Mouse (Mus musculus) midbrain, embryonic 16.5 days (tissue): ENCODE data around the gene Ccr10. TPM values are rescaled to one million over a fixed set of nuclear protein-coding genes. Genes with fewer than 3 reads are reported as not detected.

Experiments
- ATAC-seq: fragments of 200-750 bp; cut with Nextera tagmentation; 2 replicates; pipeline ENCODE4 v1.8.0; 2017; ENCODE audit warnings: moderate TSS enrichment
- H3K27ac ChIP-seq: fragments of 300-500 bp; sonication (generic); 2 replicates; pipeline ENCODE4 v1.5.1; 2014; ENCODE audit warnings: mild to moderate bottlenecking, low read length, mixed read lengths
- H3K27me3 ChIP-seq: fragments of 300-500 bp; sonication (generic); 2 replicates; pipeline ENCODE4 v1.6.1; 2014; ENCODE audit warnings: low read depth, low read length, mixed read lengths; ENCODE audit not compliant: control insufficient read depth, insufficient read depth
- H3K36me3 ChIP-seq: fragments of 300-500 bp; sonication (generic); 2 replicates; pipeline ENCODE4 v1.6.1; 2014; ENCODE audit warnings: mild to moderate bottlenecking, low read length, moderate library complexity, mixed read lengths; ENCODE audit not compliant: control insufficient read depth, insufficient read depth
- H3K4me1 ChIP-seq: fragments of 300-500 bp; sonication (generic); 2 replicates; pipeline ENCODE4 v1.6.1; 2014; ENCODE audit warnings: mild to moderate bottlenecking, low read length, mixed read lengths; ENCODE audit not compliant: control insufficient read depth, insufficient read depth
- H3K4me2 ChIP-seq: fragments of 300-500 bp; sonication (generic); 2 replicates; pipeline ENCODE4 v1.6.1; 2014; ENCODE audit warnings: mild to moderate bottlenecking, low read length, mixed read lengths
- H3K4me3 ChIP-seq: fragments of 300-500 bp; sonication (generic); 2 replicates; pipeline ENCODE4 v1.5.1; 2014; ENCODE audit warnings: low read depth, mild to moderate bottlenecking, low read length, moderate library complexity, mixed read lengths
- H3K9ac ChIP-seq: fragments of 300-500 bp; sonication (generic); 2 replicates; pipeline ENCODE4 v1.6.1; 2014; ENCODE audit warnings: low read depth, low read length, mixed read lengths
- H3K9me3 ChIP-seq: fragments of 300-500 bp; sonication (generic); replicated peaks from 2 replicates; pipeline ENCODE4 v1.6.1; 2014; ENCODE audit warnings: mild to moderate bottlenecking, low read length, mixed read lengths; ENCODE audit not compliant: control insufficient read depth, poor library complexity, severe bottlenecking
- WGBS: fragments of 180-500 bp; shearing (Covaris S2); extraction: QIAGEN DNeasy Blood & Tissue Kit; methylation state at CpG from one replicate; pipeline ENCODE4 v1.1.7; 2014; 5-methylcytosine and 5-hydroxymethylcytosine counted together
- polyA plus RNA-seq: library from polyadenylated mRNA; unstranded; fragments of >200 nt; fragmentation: Nextera tagmentation; extraction: Ambion mirVana; gene quantifications from 2 replicates; pipeline ENCODE4 v1.2.1, GENCODE M21; 2015

The Ccr10 gene
- 0.47 and 0.62 TPM in 2 replicates for polyA plus RNA-seq

DNA sequence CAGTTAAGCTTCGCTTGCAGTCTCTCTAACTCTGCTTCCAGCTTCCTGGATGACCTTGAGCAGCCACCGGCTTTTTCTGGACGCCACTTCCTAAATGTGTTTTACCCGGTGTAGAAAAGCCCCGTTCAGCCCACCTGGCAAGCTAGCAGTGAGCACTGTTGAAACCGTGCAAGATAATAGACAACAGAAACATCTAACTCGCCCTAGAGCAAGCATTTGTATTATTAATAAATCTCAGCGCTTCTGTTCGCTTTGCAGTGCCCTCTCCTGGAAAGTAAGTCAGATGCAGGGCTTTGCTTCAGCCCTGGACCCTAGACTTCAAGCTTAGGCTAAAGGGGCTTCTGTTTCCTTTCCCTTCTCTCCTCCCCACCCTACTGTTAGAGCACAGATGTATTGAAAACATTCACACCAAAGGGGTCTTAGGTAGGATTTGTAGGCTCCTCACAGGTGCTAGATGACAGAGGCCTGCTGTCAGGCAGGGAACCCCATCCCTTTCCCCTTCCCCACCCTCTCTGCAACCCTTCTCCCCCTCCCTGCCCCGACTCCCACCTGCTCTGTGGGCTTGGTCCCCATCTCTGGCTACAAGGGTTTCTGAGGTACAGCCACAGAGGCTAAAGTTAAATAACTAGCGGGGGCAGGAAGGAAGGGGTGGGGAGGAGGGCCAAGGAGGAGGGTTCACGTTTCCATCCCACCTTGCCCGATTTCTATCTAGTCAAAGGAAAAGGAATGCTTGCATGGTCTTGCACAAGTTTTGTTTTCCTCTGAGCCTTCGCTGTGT is at the start of gene Ccr10:
Gene Ccr10, minus strand, starts transcription at position 593 of the 778 bp plus-strand sequence.
- Histone ChIP-seq H3K9me3 (no peaks in the 10 kb centered on the region), H3K27ac (peak within 1 kb of the TSS; percentile 73), H3K36me3 (no peaks in the 10 kb centered on the region), H3K9ac (peak within 1 kb of the TSS; percentile 75), H3K4me1 (peaks cover 51% of the 10 kb centered on the region), H3K4me2 (peak within 1 kb of the TSS; percentile 74), H3K27me3 (peaks cover 18% of the 10 kb centered on the region; the same call in 1 of the 2 replicates), H3K4me3 (peak within 1 kb of the TSS; percentile 51)
- no peak for ATAC-seq
- 18% methylated on average over 14 of the region's 14 CpGs for WGBS

DNA sequence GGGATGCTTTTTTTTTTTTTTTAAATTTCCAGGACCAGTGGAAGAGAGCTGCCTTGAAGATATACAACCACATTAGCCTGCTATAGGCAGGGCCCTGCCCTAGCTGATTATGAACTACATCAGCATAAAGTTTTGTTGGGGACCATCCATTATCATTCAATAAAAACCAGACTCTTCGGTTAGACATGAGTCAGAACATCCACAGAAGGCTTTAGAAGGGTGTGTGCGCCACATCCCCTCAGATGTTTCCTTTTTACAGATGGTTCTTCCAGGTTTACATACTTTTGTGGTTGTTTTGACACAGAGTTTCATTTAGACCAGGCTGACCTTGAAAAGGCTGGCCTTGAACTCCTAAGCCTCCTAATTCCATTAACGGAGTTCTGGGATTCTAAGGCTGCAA is 49.1 kb upstream of the Ccr10 start:
- 92% methylated on average over 3 of the region's 3 CpGs for WGBS
- Histone ChIP-seq H3K36me3 (no peaks in the 10 kb centered on the region), H3K9ac (no peak overlapping the region), H3K9me3 (no peaks in the 10 kb centered on the region), H3K27me3 (no peaks in the 10 kb centered on the region), H3K27ac (no peak overlapping the region), H3K4me2 (no peak overlapping the region), H3K4me1 (peaks cover 5% of the 10 kb centered on the region; the same call in 1 of the 2 replicates), H3K4me3 (no peak overlapping the region)
- no peak for ATAC-seq

GRCm38 (mm10) chr11:101221306-101221986 is 46.2 kb upstream of the Ccr10 start:
- Histone ChIP-seq H3K27ac (no peak overlapping the region), H3K4me2 (no peak overlapping the region), H3K36me3 (peaks cover 6% of the 10 kb centered on the region), H3K27me3 (no peaks in the 10 kb centered on the region), H3K9ac (no peak overlapping the region), H3K4me1 (peaks cover 5% of the 10 kb centered on the region; the same call in 1 of the 2 replicates), H3K9me3 (no peaks in the 10 kb centered on the region), H3K4me3 (no peak overlapping the region)
- no peak for ATAC-seq
- WGBS, result 91% methylated on average over 8 of the region's 8 CpGs

DNA sequence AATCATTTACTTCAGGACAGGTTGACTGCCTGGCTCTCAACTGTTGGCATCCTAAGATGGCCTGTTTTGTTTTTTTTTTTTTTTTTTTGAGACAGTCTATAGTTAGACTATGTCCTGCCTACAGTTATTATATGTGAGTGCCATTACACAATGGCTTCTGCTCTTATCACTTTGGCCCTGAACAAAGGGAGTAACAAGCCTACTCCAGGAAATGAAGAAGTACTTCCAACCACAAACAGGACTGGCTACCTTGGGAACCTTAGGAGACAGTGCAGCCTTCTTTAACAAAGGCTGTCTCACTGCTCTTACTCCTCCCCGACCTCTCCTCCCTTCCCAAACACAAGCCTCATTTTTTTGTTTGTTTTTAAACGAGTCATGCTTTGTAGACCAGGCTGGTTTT is 45.6 kb upstream of the Ccr10 start:
- Histone ChIP-seq H3K4me3 (no peak overlapping the region), H3K27ac (no peak overlapping the region), H3K36me3 (peaks cover 9% of the 10 kb centered on the region), H3K9me3 (no peaks in the 10 kb centered on the region), H3K4me1 (peaks cover 5% of the 10 kb centered on the region; the same call in 1 of the 2 replicates), H3K9ac (no peak overlapping the region), H3K27me3 (no peaks in the 10 kb centered on the region), H3K4me2 (no peak overlapping the region)
- 66% methylated on average over 2 of the region's 2 CpGs for WGBS
- ATAC-seq, result no peak

- Histone ChIP-seq H3K27ac (no peak overlapping the region), H3K4me2 (no peak overlapping the region), H3K4me1 (no peaks in the 10 kb centered on the region), H3K9ac (no peak overlapping the region), H3K36me3 (peaks cover 9% of the 10 kb centered on the region), H3K9me3 (no peaks in the 10 kb centered on the region), H3K4me3 (no peak overlapping the region), H3K27me3 (no peaks in the 10 kb centered on the region)
- ATAC-seq, result no peak
- 84% methylated on average over 10 of the region's 10 CpGs for WGBS
Observed at GRCm38 (mm10) chr11:101218436-101219055, 43.3 kb upstream of the Ccr10 start.

GRCm38 (mm10) chr11:101216936-101217335 is 41.7 kb upstream of the Ccr10 start:
- H3K9me3 ChIP-seq, result no peaks in the 10 kb centered on the region
- peaks cover 9% of the 10 kb centered on the region for H3K36me3 ChIP-seq
- no peaks in the 10 kb centered on the region for H3K27me3 ChIP-seq
- no peaks in the 10 kb centered on the region for H3K4me1 ChIP-seq
- ATAC-seq, result no peak
- no peak overlapping the region for H3K9ac ChIP-seq
- 89% methylated on average over 5 of the region's 5 CpGs for WGBS
- H3K4me3 ChIP-seq, result no peak overlapping the region
- H3K27ac ChIP-seq, result no peak overlapping the region
- no peak overlapping the region for H3K4me2 ChIP-seq

GRCm38 (mm10) chr11:101211970-101212369 is 36.7 kb upstream of the Ccr10 start:
- 42% methylated on average over 3 of the region's 3 CpGs for WGBS
- no peak overlapping the region for H3K27ac ChIP-seq
- H3K9ac ChIP-seq, result no peak overlapping the region
- no peak for ATAC-seq
- no peak overlapping the region for H3K4me3 ChIP-seq
- no peak overlapping the region for H3K4me2 ChIP-seq
- H3K4me1 ChIP-seq, result no peaks in the 10 kb centered on the region
- H3K9me3 ChIP-seq, result no peaks in the 10 kb centered on the region
- peaks cover 7% of the 10 kb centered on the region for H3K36me3 ChIP-seq
- no peaks in the 10 kb centered on the region for H3K27me3 ChIP-seq

GRCm38 (mm10) chr11:101200986-101201385 is 25.7 kb upstream of the Ccr10 start:
- Histone ChIP-seq H3K27ac (no peak overlapping the region), H3K36me3 (peaks cover 13% of the 10 kb centered on the region; the same call in 1 of the 2 replicates), H3K9ac (peak overlapping the region; percentile 18; the same call in 1 of the 2 replicates), H3K4me2 (no peak overlapping the region), H3K27me3 (no peaks in the 10 kb centered on the region), H3K4me3 (no peak overlapping the region), H3K4me1 (0 out of 2 replicates have a peak, but pooled peaks cover 3% of the 10 kb centered on the region), H3K9me3 (no peaks in the 10 kb centered on the region)
- WGBS, result 25% methylated on average over 7 of the region's 7 CpGs
- no peak for ATAC-seq
